Mouse (Mus musculus): ENCODE measurements around the gene Numb.

GRCm38 (mm10) chr12:83927747-83928146 lies 6.0 kb upstream of the Numb start:
- no peak for TF ChIP-seq GATA1 (IDR thresholded peaks at IDR 0.05; ENCODE audit: borderline replicate concordance, low read length)
- TF ChIP-seq FLI1 (IDR thresholded peaks at IDR 0.05; ENCODE audit: low read length) = no peak

Measured in megakaryocyte, embryonic 14.5 days (primary cell).